Mouse (Mus musculus): ENCODE data around the gene Hand1. TPM values are rescaled to one million over a fixed set of nuclear protein-coding genes. Genes with fewer than 3 reads are reported as not detected.

The Hand1 gene
- total and polyA plus RNA-seq, 3 experiments = not detected

- no peaks in the 10 kb centered on the region for H3K36me3 ChIP-seq (ENCODE audit: control insufficient read depth in 1 of 2, insufficient read depth in 2 of 2, low read length in 2 of 2)
- no peaks in the 10 kb centered on the region for H3K4me1 ChIP-seq (ENCODE audit: control insufficient read depth in 1 of 2, insufficient read depth in 2 of 2, low read length in 2 of 2)
- no peaks in the 10 kb centered on the region for H3K79me2 ChIP-seq (ENCODE audit: control insufficient read depth, insufficient read depth, low read length, poor library complexity)
- TF ChIP-seq MXI1 (IDR thresholded peaks at IDR 0.05; ENCODE audit: low read depth, low read length) (no peak), ZC3H11A (IDR thresholded peaks at IDR 0.05; ENCODE audit: low read depth, low read length) (no peak), NRF1 (IDR thresholded peaks at IDR 0.05; ENCODE audit: insufficient read depth, low read depth, low read length, poor library complexity, severe bottlenecking) (no peak), EP300 (IDR thresholded peaks at IDR 0.05; ENCODE audit: low read depth in 1 of 2, low read length in 2 of 2) (no peak), CHD2 (IDR thresholded peaks at IDR 0.05; ENCODE audit: low read length) (no peak), TAL1 (IDR thresholded peaks at IDR 0.05; ENCODE audit: low read length) (no peak), ELF1 (IDR thresholded peaks at IDR 0.05; ENCODE audit: low read depth, low read length) (no peak), ZMIZ1 (IDR thresholded peaks at IDR 0.05; ENCODE audit: low read depth, low read length) (no peak), MYB (IDR thresholded peaks at IDR 0.05; ENCODE audit: low read depth, low read length) (no peak), MYC (IDR thresholded peaks at IDR 0.05; ENCODE audit: low read depth, low read length) (no peak), GATA1 (IDR thresholded peaks at IDR 0.05; ENCODE audit: low read depth, low read length) (no peak), TBP (IDR thresholded peaks at IDR 0.05; ENCODE audit: low read depth, low read length) (no peak), GABPA (IDR thresholded peaks at IDR 0.05; ENCODE audit: low read depth, low read length) (no peak), MAFK (IDR thresholded peaks at IDR 0.05; ENCODE audit: borderline replicate concordance, low read depth, low read length) (no peak), NELFE (IDR thresholded peaks at IDR 0.05; ENCODE audit: low read depth, low read length) (no peak), HCFC1 (IDR thresholded peaks at IDR 0.05; ENCODE audit: low read depth, low read length) (no peak), POLR2AphosphoS5 (IDR thresholded peaks at IDR 0.05; ENCODE audit: borderline replicate concordance, low read depth, low read length) (no peak), JUND (IDR thresholded peaks at IDR 0.05; ENCODE audit: low read depth, low read length) (no peak), MEF2A (IDR thresholded peaks at IDR 0.05; ENCODE audit: extremely low read depth, insufficient replicate concordance, low read depth, low read length, poor library complexity, severe bottlenecking) (no peak)
- no peak for DNase-seq (ENCODE audit: low read depth, low spot score)
- peaks cover 0 to 4% of the 10 kb centered on the region in 2 experiments; a peak in 3 of 4 replicates for H3K27me3 ChIP-seq (ENCODE audit: control insufficient read depth in 1 of 2, insufficient read depth in 2 of 2, low read length in 2 of 2)
- H3K4me3 ChIP-seq (ENCODE audit: control insufficient read depth in 1 of 2, insufficient read depth in 1 of 2, low read depth in 2 of 2, low read length in 2 of 2) = no peak overlapping the region
- H3K9me3 ChIP-seq (replicated peaks; ENCODE audit: insufficient read depth, low read length) = no peaks in the 10 kb centered on the region
- H3K27ac ChIP-seq (ENCODE audit: control insufficient read depth, low read depth, low read length) = no peak overlapping the region
- H3K9ac ChIP-seq (ENCODE audit: control insufficient read depth, low read depth, low read length, poor library complexity, severe bottlenecking) = no peak overlapping the region
These were observed 33.8 kb upstream of the Hand1 start for GRCm38 (mm10) chr11:57866466-57866865.

- H3K4me1 ChIP-seq (ENCODE audit: control insufficient read depth in 1 of 2, insufficient read depth in 2 of 2, low read length in 2 of 2) = no peaks in the 10 kb centered on the region
- no peaks in the 10 kb centered on the region for H3K9me3 ChIP-seq (replicated peaks; ENCODE audit: insufficient read depth, low read length)
- no peaks in the 10 kb centered on the region for H3K36me3 ChIP-seq (ENCODE audit: control insufficient read depth in 1 of 2, insufficient read depth in 2 of 2, low read length in 2 of 2)
- H3K4me3 ChIP-seq (ENCODE audit: control insufficient read depth in 1 of 2, insufficient read depth in 1 of 2, low read depth in 2 of 2, low read length in 2 of 2) = no peak overlapping the region
- H3K27ac ChIP-seq (ENCODE audit: control insufficient read depth, low read depth, low read length) = no peak overlapping the region
- TF ChIP-seq POLR2A (IDR thresholded peaks at IDR 0.05; ENCODE audit: control insufficient read depth in 1 of 2, insufficient read depth in 1 of 2, low read depth in 1 of 2, low read length in 2 of 2, poor library complexity in 1 of 2) (no peak), ETS1 (IDR thresholded peaks at IDR 0.05; ENCODE audit: low read depth, low read length) (no peak), MAFK (IDR thresholded peaks at IDR 0.05; ENCODE audit: borderline replicate concordance, low read depth, low read length) (no peak), SMC3 (IDR thresholded peaks at IDR 0.05; ENCODE audit: low read depth, low read length) (no peak)
- H3K27me3 ChIP-seq (ENCODE audit: control insufficient read depth in 1 of 2, insufficient read depth in 2 of 2, low read length in 2 of 2) = peaks cover 0 to 4% of the 10 kb centered on the region in 2 experiments; a peak in 2 of 4 replicates
- H3K79me2 ChIP-seq (ENCODE audit: control insufficient read depth, insufficient read depth, low read length, poor library complexity) = no peaks in the 10 kb centered on the region
- no peak overlapping the region for H3K9ac ChIP-seq (ENCODE audit: control insufficient read depth, low read depth, low read length, poor library complexity, severe bottlenecking)
- no peak for DNase-seq (ENCODE audit: low read depth, low spot score)
These were observed 32.0 kb upstream of the Hand1 start for GRCm38 (mm10) chr11:57864577-57864976.
